Mouse (Mus musculus): Measurements from ENCODE around the gene Polrmt. TPM values are rescaled to one million over a fixed set of nuclear protein-coding genes. Genes with fewer than 3 reads are reported as not detected.
A peak's percentile ranks its signal among the peaks of the same experiment; 100 is the strongest.

Polrmt gene
- total and polyA plus RNA-seq, 2 experiments: 7.7 to 42.4 TPM

GRCm38 (mm10) chr10:79740863-79741262, 5.5 kb downstream of the Polrmt start:
- H3K4me3 ChIP-seq (ENCODE audit: insufficient read depth, low read depth, low read length): no peak overlapping the region
- H3K79me2 ChIP-seq (ENCODE audit: control insufficient read depth, insufficient read depth, low read length): no peaks in the 10 kb centered on the region
- no peak overlapping the region for H3K9ac ChIP-seq (ENCODE audit: low read depth, low read length)
- no peak for DNase-seq (ENCODE audit: extremely low read depth, low read depth, low spot score)
- H3K4me1 ChIP-seq (ENCODE audit: control insufficient read depth, insufficient read depth, low read length): peaks cover 2% of the 10 kb centered on the region
- 88% methylated on average over 11 of the region's 11 CpGs for WGBS
- no peak overlapping the region for H3K27ac ChIP-seq (replicated peaks; ENCODE audit: insufficient read depth, low read depth, low read length)
- no peaks in the 10 kb centered on the region for H3K27me3 ChIP-seq (ENCODE audit: control insufficient read depth, insufficient read depth, low read length)
- TF ChIP-seq CTCF (IDR thresholded peaks at IDR 0.05; ENCODE audit: low read depth, low read length) (peak; percentile 25; the same call in 1 of the 2 replicates), POLR2A (IDR thresholded peaks at IDR 0.05; ENCODE audit: extremely low read depth, insufficient read depth, low read length) (no peak)
- peaks cover 26% of the 10 kb centered on the region for H3K36me3 ChIP-seq (ENCODE audit: control insufficient read depth, insufficient read depth, low read length)

GRCm38 (mm10) chr10:79739234-79739633, 7.1 kb downstream of the Polrmt start:
- Histone ChIP-seq H3K9ac (ENCODE audit: low read depth, low read length) (no peak overlapping the region), H3K79me2 (ENCODE audit: control insufficient read depth, insufficient read depth, low read length) (no peaks in the 10 kb centered on the region), H3K4me3 (ENCODE audit: insufficient read depth, low read depth, low read length) (no peak overlapping the region), H3K4me1 (ENCODE audit: control insufficient read depth, insufficient read depth, low read length) (no peaks in the 10 kb centered on the region), H3K27ac (replicated peaks; ENCODE audit: insufficient read depth, low read depth, low read length) (no peak overlapping the region), H3K27me3 (ENCODE audit: control insufficient read depth, insufficient read depth, low read length) (no peaks in the 10 kb centered on the region), H3K36me3 (ENCODE audit: control insufficient read depth, insufficient read depth, low read length) (peaks cover 29% of the 10 kb centered on the region)
- TF ChIP-seq POLR2A (IDR thresholded peaks at IDR 0.05; ENCODE audit: extremely low read depth, insufficient read depth, low read length): no peak
- no peak for TF ChIP-seq CTCF (IDR thresholded peaks at IDR 0.05; ENCODE audit: low read depth, low read length)
- no peak for DNase-seq (ENCODE audit: extremely low read depth, low read depth, low spot score)
- 98% methylated on average over 28 of the region's 28 CpGs for WGBS

- Histone ChIP-seq H3K9ac (ENCODE audit: low read depth, low read length) (no peak overlapping the region), H3K36me3 (ENCODE audit: control insufficient read depth, insufficient read depth, low read length) (peaks cover 29% of the 10 kb centered on the region), H3K4me1 (ENCODE audit: control insufficient read depth, insufficient read depth, low read length) (no peaks in the 10 kb centered on the region), H3K27me3 (ENCODE audit: control insufficient read depth, insufficient read depth, low read length) (no peaks in the 10 kb centered on the region), H3K27ac (replicated peaks; ENCODE audit: insufficient read depth, low read depth, low read length) (no peak overlapping the region), H3K4me3 (ENCODE audit: insufficient read depth, low read depth, low read length) (no peak overlapping the region), H3K79me2 (ENCODE audit: control insufficient read depth, insufficient read depth, low read length) (no peaks in the 10 kb centered on the region)
- WGBS: 97% methylated on average over 10 of the region's 10 CpGs
- no peak for DNase-seq (ENCODE audit: extremely low read depth, low read depth, low spot score)
- TF ChIP-seq CTCF (IDR thresholded peaks at IDR 0.05; ENCODE audit: low read depth, low read length) (peak; percentile 73), POLR2A (IDR thresholded peaks at IDR 0.05; ENCODE audit: extremely low read depth, insufficient read depth, low read length) (no peak)
These were observed 8.1 kb downstream of the Polrmt start for GRCm38 (mm10) chr10:79738259-79738658.

- no peak for TF ChIP-seq POLR2A (IDR thresholded peaks at IDR 0.05; ENCODE audit: extremely low read depth, insufficient read depth, low read length)
- TF ChIP-seq CTCF (IDR thresholded peaks at IDR 0.05; ENCODE audit: low read depth, low read length): no peak
- Histone ChIP-seq H3K79me2 (ENCODE audit: control insufficient read depth, insufficient read depth, low read length) (no peaks in the 10 kb centered on the region), H3K4me1 (ENCODE audit: control insufficient read depth, insufficient read depth, low read length) (no peaks in the 10 kb centered on the region), H3K27ac (replicated peaks; ENCODE audit: insufficient read depth, low read depth, low read length) (no peak overlapping the region), H3K36me3 (ENCODE audit: control insufficient read depth, insufficient read depth, low read length) (peaks cover 27% of the 10 kb centered on the region), H3K4me3 (ENCODE audit: insufficient read depth, low read depth, low read length) (no peak overlapping the region), H3K27me3 (ENCODE audit: control insufficient read depth, insufficient read depth, low read length) (no peaks in the 10 kb centered on the region), H3K9ac (ENCODE audit: low read depth, low read length) (no peak overlapping the region)
- WGBS: 87% methylated on average over 14 of the region's 14 CpGs
- DNase-seq (ENCODE audit: extremely low read depth, low read depth, low spot score): no peak
These were observed 9.7 kb downstream of the Polrmt start for GRCm38 (mm10) chr10:79736706-79737105.

- no peak for TF ChIP-seq POLR2A (IDR thresholded peaks at IDR 0.05; ENCODE audit: extremely low read depth, insufficient read depth, low read length)
- no peak for TF ChIP-seq CTCF (IDR thresholded peaks at IDR 0.05; ENCODE audit: low read depth, low read length)
- H3K4me3 ChIP-seq (ENCODE audit: insufficient read depth, low read depth, low read length): no peak overlapping the region
- H3K36me3 ChIP-seq (ENCODE audit: control insufficient read depth, insufficient read depth, low read length): peaks cover 23% of the 10 kb centered on the region
- 86% methylated on average over 48 of the region's 52 CpGs for WGBS
- no peaks in the 10 kb centered on the region for H3K79me2 ChIP-seq (ENCODE audit: control insufficient read depth, insufficient read depth, low read length)
- no peak overlapping the region for H3K27ac ChIP-seq (replicated peaks; ENCODE audit: insufficient read depth, low read depth, low read length)
- no peaks in the 10 kb centered on the region for H3K4me1 ChIP-seq (ENCODE audit: control insufficient read depth, insufficient read depth, low read length)
- no peak overlapping the region for H3K9ac ChIP-seq (ENCODE audit: low read depth, low read length)
- H3K27me3 ChIP-seq (ENCODE audit: control insufficient read depth, insufficient read depth, low read length): no peaks in the 10 kb centered on the region
- DNase-seq (ENCODE audit: extremely low read depth, low read depth, low spot score): no peak
These were observed 11.0 kb downstream of the Polrmt start for GRCm38 (mm10) chr10:79735361-79735760.

GRCm38 (mm10) chr10:79733847-79734246, 12.5 kb downstream of the Polrmt start:
- H3K4me3 ChIP-seq (ENCODE audit: insufficient read depth, low read depth, low read length): no peak overlapping the region
- H3K9ac ChIP-seq (ENCODE audit: low read depth, low read length): no peak overlapping the region
- no peaks in the 10 kb centered on the region for H3K27me3 ChIP-seq (ENCODE audit: control insufficient read depth, insufficient read depth, low read length)
- no peak overlapping the region for H3K27ac ChIP-seq (replicated peaks; ENCODE audit: insufficient read depth, low read depth, low read length)
- no peaks in the 10 kb centered on the region for H3K4me1 ChIP-seq (ENCODE audit: control insufficient read depth, insufficient read depth, low read length)
- no peaks in the 10 kb centered on the region for H3K79me2 ChIP-seq (ENCODE audit: control insufficient read depth, insufficient read depth, low read length)
- DNase-seq (ENCODE audit: extremely low read depth, low read depth, low spot score): no peak
- 98% methylated on average over 15 of the region's 15 CpGs for WGBS
- no peak for TF ChIP-seq POLR2A (IDR thresholded peaks at IDR 0.05; ENCODE audit: extremely low read depth, insufficient read depth, low read length)
- TF ChIP-seq CTCF (IDR thresholded peaks at IDR 0.05; ENCODE audit: low read depth, low read length): no peak
- H3K36me3 ChIP-seq (ENCODE audit: control insufficient read depth, insufficient read depth, low read length): peaks cover 20% of the 10 kb centered on the region
